Comparison of ENCODE assay signal across 13 mouse cellular contexts in genomic region chr11:75570375-75571125, GRCm38 (mm10). TPM values are rescaled to one million over a fixed set of nuclear protein-coding genes. Genes with fewer than 3 reads are reported as not detected.
DNase-seq lines count a peak whose midpoint lies in the region; ATAC-seq lines count a peak whose summit lies in the region.
"Had no signal": no experiment of that assay in that cellular context is flagged by ENCODE, and none has a peak within 500 bp of the region (broad histone marks: within the 10 kb centered on the region; RNA-seq: fewer than 3 reads in every experiment).

No protein-coding gene starts in this region.

- no peak for DNase-seq in hindbrain, embryonic 10.5 days (ENCODE audit: low spot score)
- peak; percentile 85 to 93 for DNase-seq in cerebellum, postnatal 14 days
- DNase-seq in retina, embryonic 14.5 days (ENCODE audit: low spot score), result no peak
- no peak for DNase-seq in left cerebral cortex, adult 9 months (ENCODE audit: low spot score in 2 of 2)
- no peak for DNase-seq in urinary bladder, postnatal 25 days (ENCODE audit: low spot score)
- DNase-seq: kidney, adult 8-10 months; thymus, adult 2 months had no signal

- H3K4me1 ChIP-seq in hindbrain, embryonic 10.5 days (replicated peaks), result peaks cover 39% of the 10 kb centered on the region
- H3K4me1 ChIP-seq in hindbrain, embryonic 16.5 days (ENCODE audit: control insufficient read depth, insufficient read depth, low read depth, low read length), result peaks cover 16% of the 10 kb centered on the region
- peaks cover 25% of the 10 kb centered on the region for H3K4me1 ChIP-seq in neural tube, embryonic 13.5 days (replicated peaks)
- H3K4me1 ChIP-seq in neural tube, embryonic 15.5 days, result peaks cover 22% of the 10 kb centered on the region

- H3K27me3 ChIP-seq in hindbrain, embryonic 10.5 days (ENCODE audit: insufficient read depth, poor library complexity, severe bottlenecking), result no peaks in the 10 kb centered on the region
- H3K27me3 ChIP-seq in hindbrain, embryonic 16.5 days (replicated peaks; ENCODE audit: control insufficient read depth, insufficient read depth, low read length), result no peaks in the 10 kb centered on the region
- no peaks in the 10 kb centered on the region for H3K27me3 ChIP-seq in neural tube, embryonic 13.5 days
- H3K27me3 ChIP-seq in neural tube, embryonic 15.5 days (replicated peaks), result no peaks in the 10 kb centered on the region
- H3K27me3 ChIP-seq: lung, embryonic 15.5 days had no signal

- no peak overlapping the region for H3K4me3 ChIP-seq in hindbrain, embryonic 10.5 days
- no peak overlapping the region for H3K4me3 ChIP-seq in hindbrain, embryonic 16.5 days (ENCODE audit: low read length)
- H3K4me3 ChIP-seq in neural tube, embryonic 13.5 days, result no peak overlapping the region
- no peak overlapping the region for H3K4me3 ChIP-seq in neural tube, embryonic 15.5 days (replicated peaks)
- H3K4me3 ChIP-seq: heart, embryonic 10.5 days; hindbrain, embryonic 12.5 days; lung, embryonic 15.5 days had no signal

- WGBS in hindbrain, embryonic 10.5 days, result 90% methylated on average over 17 of the region's 17 CpGs
- 83% methylated on average over 17 of the region's 17 CpGs for WGBS in hindbrain, embryonic 16.5 days
- WGBS in neural tube, embryonic 13.5 days, result 88% methylated on average over 17 of the region's 17 CpGs
- WGBS in neural tube, embryonic 15.5 days, result 93% methylated on average over 17 of the region's 17 CpGs

- H3K4me2 ChIP-seq in hindbrain, embryonic 16.5 days (ENCODE audit: low read length), result no peak overlapping the region
- H3K4me2 ChIP-seq in neural tube, embryonic 13.5 days, result no peak overlapping the region
- no peak overlapping the region for H3K4me2 ChIP-seq in neural tube, embryonic 15.5 days
- H3K4me2 ChIP-seq: hindbrain, embryonic 12.5 days; lung, embryonic 15.5 days had no signal

- peak overlapping the region; percentile 86; the same call in 1 of the 2 replicates for H3K27ac ChIP-seq in hindbrain, embryonic 10.5 days
- H3K27ac ChIP-seq in hindbrain, embryonic 16.5 days (ENCODE audit: low read depth, low read length), result no peak overlapping the region
- no peak overlapping the region for H3K27ac ChIP-seq in neural tube, embryonic 13.5 days (replicated peaks)
- H3K27ac ChIP-seq in neural tube, embryonic 15.5 days (replicated peaks), result no peak overlapping the region
- H3K27ac ChIP-seq: hindbrain, embryonic 12.5 days; lung, embryonic 15.5 days had no signal

- H3K9me3 ChIP-seq in hindbrain, embryonic 10.5 days, result no peaks in the 10 kb centered on the region
- no peaks in the 10 kb centered on the region for H3K9me3 ChIP-seq in hindbrain, embryonic 16.5 days (ENCODE audit: control insufficient read depth, low read length)
- no peaks in the 10 kb centered on the region for H3K9me3 ChIP-seq in neural tube, embryonic 13.5 days
- no peaks in the 10 kb centered on the region for H3K9me3 ChIP-seq in neural tube, embryonic 15.5 days (replicated peaks)
- H3K9me3 ChIP-seq: heart, embryonic 10.5 days; hindbrain, embryonic 12.5 days; lung, embryonic 15.5 days had no signal

- H3K36me3 ChIP-seq in hindbrain, embryonic 10.5 days, result peaks cover 28% of the 10 kb centered on the region
- peaks cover 16% of the 10 kb centered on the region for H3K36me3 ChIP-seq in hindbrain, embryonic 16.5 days (ENCODE audit: control insufficient read depth, insufficient read depth, low read length)
- peaks cover 56% of the 10 kb centered on the region for H3K36me3 ChIP-seq in neural tube, embryonic 13.5 days
- H3K36me3 ChIP-seq in neural tube, embryonic 15.5 days, result peaks cover 53% of the 10 kb centered on the region
- H3K36me3 ChIP-seq: lung, embryonic 15.5 days had no signal

- H3K9ac ChIP-seq in hindbrain, embryonic 16.5 days (ENCODE audit: low read depth, low read length), result no peak overlapping the region
- H3K9ac ChIP-seq in neural tube, embryonic 13.5 days, result 0 out of 2 replicates have a peak overlapping the region, but pooled peaks have one; percentile 8
- no peak overlapping the region for H3K9ac ChIP-seq in neural tube, embryonic 15.5 days (replicated peaks)
- H3K9ac ChIP-seq: lung, embryonic 15.5 days had no signal

- ATAC-seq in hindbrain, embryonic 16.5 days, result no peak
- no peak for ATAC-seq in neural tube, embryonic 13.5 days (ENCODE audit: low read depth)
- ATAC-seq in neural tube, embryonic 15.5 days (ENCODE audit: low FRiP score), result no peak

RNA-seq across cellular contexts. Expression of gene Pitpna, which starts 17.3 kb away (rescaled TPM):
- 68.8 and 80.6 TPM in 2 replicates for polyA plus RNA-seq in hindbrain, embryonic 10.5 days (2016; fragmentation: Nextera tagmentation; extraction: Ambion mirVana)
- polyA plus RNA-seq in hindbrain, embryonic 16.5 days (2015; fragmentation: Nextera tagmentation; extraction: Ambion mirVana), result 109 and 110 TPM in 2 replicates
- polyA plus RNA-seq in neural tube, embryonic 13.5 days (2015; fragmentation: Nextera tagmentation; extraction: Ambion mirVana), result 122 and 128 TPM in 2 replicates
- polyA plus RNA-seq in neural tube, embryonic 15.5 days (2015; fragmentation: Nextera tagmentation; extraction: Ambion mirVana), result 113 and 117 TPM in 2 replicates

RNA-seq across cellular contexts. Expression of gene Slc43a2, which starts 39.1 kb away (rescaled TPM):
- polyA plus RNA-seq in hindbrain, embryonic 10.5 days (2016; fragmentation: Nextera tagmentation; extraction: Ambion mirVana), result 5.2 and 7.1 TPM in 2 replicates
- polyA plus RNA-seq in hindbrain, embryonic 16.5 days (2015; fragmentation: Nextera tagmentation; extraction: Ambion mirVana), result 16.0 and 16.9 TPM in 2 replicates
- 17.5 and 20.4 TPM in 2 replicates for polyA plus RNA-seq in neural tube, embryonic 13.5 days (2015; fragmentation: Nextera tagmentation; extraction: Ambion mirVana)
- polyA plus RNA-seq in neural tube, embryonic 15.5 days (2015; fragmentation: Nextera tagmentation; extraction: Ambion mirVana), result 15.7 and 15.8 TPM in 2 replicates

RNA-seq across cellular contexts. Expression of gene Scarf1, which starts 57.2 kb away (rescaled TPM):
- polyA plus RNA-seq in hindbrain, embryonic 10.5 days (2016; fragmentation: Nextera tagmentation; extraction: Ambion mirVana), result 4.9 and 6.4 TPM in 2 replicates
- polyA plus RNA-seq in hindbrain, embryonic 16.5 days (2015; fragmentation: Nextera tagmentation; extraction: Ambion mirVana), result 4.2 and 4.6 TPM in 2 replicates
- 4.7 TPM in 2 replicates for polyA plus RNA-seq in neural tube, embryonic 13.5 days (2015; fragmentation: Nextera tagmentation; extraction: Ambion mirVana)
- polyA plus RNA-seq in neural tube, embryonic 15.5 days (2015; fragmentation: Nextera tagmentation; extraction: Ambion mirVana), result 3.9 and 4.7 TPM in 2 replicates

Comparison
In these comparisons a context has a peak if more than half of its experiments do, and no peak if none do; other contexts are left out.
1. DNase-seq: peak in cerebellum, postnatal 14 days (2 of 2); none in hindbrain, embryonic 10.5 days (single experiment), retina, embryonic 14.5 days (single experiment), left cerebral cortex, adult 9 months (0 of 2) and urinary bladder, postnatal 25 days (single experiment).